Mouse (Mus musculus): ENCODE data around the gene Gpr1.

GRCm38 (mm10) chr1:63137971-63138370, 76.4 kb downstream of the Gpr1 start:
- no peak for TF ChIP-seq CEBPB (IDR thresholded peaks at IDR 0.05; ENCODE audit: insufficient read depth, poor library complexity, severe bottlenecking)
- TF ChIP-seq MYOG (IDR thresholded peaks at IDR 0.05; ENCODE audit: control insufficient read depth in 1 of 3, insufficient read depth in 1 of 3, insufficient read length in 2 of 3, low read depth in 2 of 3) = no peak
- no peak for TF ChIP-seq POLR2A (IDR thresholded peaks at IDR 0.05; ENCODE audit: insufficient read length, low read depth)
- no peak for TF ChIP-seq E2F4 (IDR thresholded peaks at IDR 0.05; ENCODE audit: insufficient read depth)
- no peak for TF ChIP-seq USF1 (IDR thresholded peaks at IDR 0.05; ENCODE audit: low read depth)
- TF ChIP-seq MYOD1 (IDR thresholded peaks at IDR 0.05; ENCODE audit: control insufficient read depth in 1 of 3, insufficient read length in 2 of 3, low read depth in 2 of 3) = no peak
- TF ChIP-seq REST (IDR thresholded peaks at IDR 0.05; ENCODE audit: insufficient read depth, insufficient read length) = no peak
- TF ChIP-seq TCF12 (IDR thresholded peaks at IDR 0.05; ENCODE audit: insufficient read depth, poor library complexity, severe bottlenecking) = no peak
- no peak for TF ChIP-seq TCF3 (IDR thresholded peaks at IDR 0.05; ENCODE audit: insufficient read length, low read depth)
- no peak for TF ChIP-seq POLR2AphosphoS2 (IDR thresholded peaks at IDR 0.05; ENCODE audit: insufficient read length, low read depth)
- TF ChIP-seq MAX (IDR thresholded peaks at IDR 0.05; ENCODE audit: low read depth) = no peak
- TF ChIP-seq SRF (IDR thresholded peaks at IDR 0.05; ENCODE audit: control insufficient read depth, insufficient read length, low read depth) = no peak
